In the genomic region with DNA sequence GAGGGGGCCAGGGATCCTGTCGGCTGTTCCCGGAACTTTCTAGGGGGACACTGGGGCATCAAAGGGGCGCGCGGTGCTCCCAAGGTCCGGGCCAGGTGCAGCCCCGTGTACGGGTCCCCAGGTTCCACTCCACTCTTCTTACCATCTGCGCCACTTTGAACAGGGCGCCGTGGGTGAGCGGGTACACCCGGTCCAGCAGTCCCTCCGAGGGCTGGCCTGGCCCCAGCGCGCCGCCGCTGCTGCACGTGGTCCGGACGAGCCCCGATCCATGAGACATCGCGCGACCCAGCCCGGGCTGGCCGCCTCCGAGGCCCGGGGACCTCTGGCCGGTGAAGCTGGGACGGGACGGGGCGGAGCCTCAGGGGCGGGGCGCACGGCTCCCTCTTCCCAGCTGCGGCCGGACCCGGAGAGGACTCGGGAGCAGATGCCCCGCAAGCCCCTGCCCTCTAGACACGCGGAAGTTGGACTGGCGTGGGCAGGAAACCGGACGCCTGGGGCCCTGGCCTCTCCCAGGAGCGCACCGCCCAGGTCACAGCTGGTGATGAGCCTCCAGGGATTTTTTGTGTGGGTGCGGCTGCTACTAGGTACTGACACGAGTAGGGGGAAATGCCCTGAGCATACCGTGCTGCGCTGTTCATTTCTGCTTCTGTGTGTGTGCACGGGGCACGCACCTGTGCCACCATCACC, we compare ENCODE assay signal across 8 mouse cellular contexts. TPM values are rescaled to one million over a fixed set of nuclear protein-coding genes. Genes with fewer than 3 reads are reported as not detected.
DNase-seq lines count a peak whose midpoint lies in the region; ATAC-seq lines count a peak whose summit lies in the region.

A gene (minus strand): TSS at position 331 of the 687 bp plus-strand sequence.

- peak within 1 kb of the TSS; percentile 87 for H3K27ac ChIP-seq in heart, embryonic 15.5 days
- peak within 1 kb of the TSS; percentile 100 for H3K27ac ChIP-seq in macrophage

- H3K4me3 ChIP-seq in heart, embryonic 15.5 days: peak within 1 kb of the TSS; percentile 69
- peak within 1 kb of the TSS; percentile 78 for H3K4me3 ChIP-seq in macrophage (ENCODE audit: inconsistent target)

- H3K9ac ChIP-seq in heart, embryonic 15.5 days: peak within 1 kb of the TSS; percentile 83

- H3K9me3 ChIP-seq in heart, embryonic 15.5 days (replicated peaks): no peaks in the 10 kb centered on the region

- H3K79me2 ChIP-seq in macrophage (ENCODE audit: inconsistent target): peaks cover 45% of the 10 kb centered on the region

- H3K36me3 ChIP-seq in heart, embryonic 15.5 days: no peaks in the 10 kb centered on the region
- no peaks in the 10 kb centered on the region for H3K36me3 ChIP-seq in macrophage (ENCODE audit: inconsistent target)

- no peaks in the 10 kb centered on the region for H3K27me3 ChIP-seq in heart, embryonic 15.5 days

- peak; percentile 61 for ATAC-seq in erythroblast, adult 5-6 weeks (replicated peaks; ENCODE audit: low FRiP score, poor library complexity, severe bottlenecking)
- ATAC-seq in heart, embryonic 15.5 days (replicated peaks; ENCODE audit: insufficient number of reproducible peaks, insufficient read depth, low FRiP score, low read depth): peak; percentile 89

- DNase-seq in CD4-positive, CD25-positive, alpha-beta regulatory T cell, adult 2 months (ENCODE audit: low read depth, low spot score): peak; percentile 74
- DNase-seq in adrenal gland, adult 18-20 months (ENCODE audit: low spot score in 2 of 2): peak; percentile 80 to 81
- DNase-seq in kidney, postnatal 10 days: peak; percentile 92
- peak; percentile 24 for DNase-seq in retina, postnatal 7 days (ENCODE audit: low read depth, low spot score)
- peak; percentile 71 for DNase-seq in urinary bladder, postnatal 14 days (ENCODE audit: low spot score)

- peak within 1 kb of the TSS; percentile 91 for H3K4me2 ChIP-seq in heart, embryonic 15.5 days

- peaks cover 22% of the 10 kb centered on the region for H3K4me1 ChIP-seq in heart, embryonic 15.5 days (replicated peaks)

- WGBS in heart, embryonic 15.5 days: under 1% methylated on average over 54 of the region's 54 CpGs
- WGBS in macrophage (ENCODE audit: missing documents): 0% methylated on average over 50 of the region's 54 CpGs

RNA-seq across cellular contexts. Expression of the gene that starts here (rescaled TPM):
- total RNA-seq in adrenal gland, adult 18-20 months (2021): 10 to 100 TPM; 18.3 to 34.4 TPM
- total RNA-seq in erythroblast, adult 5-6 weeks (2015; ENCODE audit: low replicate concordance): 62.7 and 84.2 TPM in 2 replicates
- 59.2 and 111 TPM in 2 replicates for total RNA-seq in erythroblast, adult 5-6 weeks (2017; ENCODE audit: low replicate concordance)
- 97.5 and 134 TPM in 2 replicates for polyA plus RNA-seq in heart, embryonic 15.5 days (2015; fragmentation: Nextera tagmentation; extraction: Ambion mirVana)
- total RNA-seq in macrophage (2018; cell fraction: chromatin; rRNA removed): 10 to 100 TPM; 17.7 to 97.1 (median 67.8) TPM
- 100 to 1,000 TPM in 9 of 26 experiments, 10 to 100 TPM in 17; 58.3 to 114 (median 93.6) TPM for total RNA-seq in macrophage (2018; cell fraction: cytosol; rRNA removed)
- 100 to 1,000 TPM in 1 of 26 experiments, 10 to 100 TPM in 25; 36.9 to 101 (median 68.6) TPM for total RNA-seq in macrophage (2018; cell fraction: nucleus; rRNA removed)
- 47.8 to 121 TPM (median 101 TPM) in 3 replicates for polyA plus RNA-seq in macrophage (2018)

Comparison
In these comparisons a context has a peak if more than half of its experiments do, and no peak if none do; other contexts are left out.
1. Peak in every context shown above with its lines: DNase-seq, ATAC-seq, H3K4me3 ChIP-seq and H3K27ac ChIP-seq.
2. DNase-seq: peak in every context shown above with its lines; median percentile 92 in kidney, postnatal 10 days; 80 in adrenal gland, adult 18-20 months; 74 in CD4-positive, CD25-positive, alpha-beta regulatory T cell, adult 2 months; 71 in urinary bladder, postnatal 14 days; 24 in retina, postnatal 7 days.